Mouse (Mus musculus): Measurements from ENCODE around the gene Hoxc8.

Gene Hoxc8

GRCm38 (mm10) chr15:102965003-102965891, 25.2 kb upstream of the Hoxc8 start:
- no peak for DNase-seq (ENCODE audit: low spot score in 2 of 2)

- DNase-seq (ENCODE audit: low spot score in 2 of 2): peak; percentile 77 to 96
These were observed 24.3 kb upstream of the Hoxc8 start for GRCm38 (mm10) chr15:102965892-102966775.

- no peak for DNase-seq (ENCODE audit: low spot score in 2 of 2)
These were observed 23.6 kb upstream of the Hoxc8 start, which contains the start of gene Hoxc10 for GRCm38 (mm10) chr15:102966776-102967311. Gene Hoxc10, plus strand, starts transcription at chr15:102966796.

GRCm38 (mm10) chr15:102967312-102967510, 23.2 kb upstream of the Hoxc8 start, which contains the start of gene Hoxc5:
Gene Hoxc5, plus strand, starts transcription at chr15:102967443.
- no peak for DNase-seq (ENCODE audit: low spot score in 2 of 2)

GRCm38 (mm10) chr15:102967511-102968397, 22.7 kb upstream of the Hoxc8 start:
- no peak for DNase-seq (ENCODE audit: low spot score in 2 of 2)

- no peak for DNase-seq (ENCODE audit: low spot score in 2 of 2)
These were observed 21.1 kb upstream of the Hoxc8 start for GRCm38 (mm10) chr15:102969296-102969695.

- no peak for DNase-seq (ENCODE audit: low spot score in 2 of 2)
These were observed 19.7 kb upstream of the Hoxc8 start for GRCm38 (mm10) chr15:102970740-102971139.

- no peak for DNase-seq (ENCODE audit: low spot score in 2 of 2)
These were observed 18.2 kb upstream of the Hoxc8 start for GRCm38 (mm10) chr15:102972254-102972653.

GRCm38 (mm10) chr15:102972753-102973152, 17.7 kb upstream of the Hoxc8 start:
- no peak for DNase-seq (ENCODE audit: low spot score in 2 of 2)

GRCm38 (mm10) chr15:102975034-102975433, 15.4 kb upstream of the Hoxc8 start:
- DNase-seq (ENCODE audit: low spot score in 2 of 2): no peak

- no peak for DNase-seq (ENCODE audit: low spot score in 2 of 2)
These were observed 14.7 kb upstream of the Hoxc8 start for GRCm38 (mm10) chr15:102975688-102976111.

GRCm38 (mm10) chr15:102976171-102976570, 14.2 kb upstream of the Hoxc8 start, which contains the start of gene Hoxc9:
Gene Hoxc9, plus strand, starts transcription at chr15:102976439.
- DNase-seq (ENCODE audit: low spot score in 2 of 2): no peak

GRCm38 (mm10) chr15:102976631-102977422, 13.6 kb upstream of the Hoxc8 start:
- no peak for DNase-seq (ENCODE audit: low spot score in 2 of 2)

GRCm38 (mm10) chr15:102977423-102977974, 12.9 kb upstream of the Hoxc8 start:
- DNase-seq (ENCODE audit: low spot score in 2 of 2): no peak

- no peak for DNase-seq (ENCODE audit: low spot score in 2 of 2)
These were observed 11.5 kb upstream of the Hoxc8 start for GRCm38 (mm10) chr15:102978615-102979515.

- DNase-seq (ENCODE audit: low spot score in 2 of 2): no peak
These were observed 10.5 kb upstream of the Hoxc8 start for GRCm38 (mm10) chr15:102979936-102980335.

GRCm38 (mm10) chr15:102980352-102980751, 10.1 kb upstream of the Hoxc8 start:
- DNase-seq (ENCODE audit: low spot score in 2 of 2): no peak

GRCm38 (mm10) chr15:102980912-102981311, 9.5 kb upstream of the Hoxc8 start:
- no peak for DNase-seq (ENCODE audit: low spot score in 2 of 2)

Measured in urinary bladder, postnatal 4 days (tissue).